Mouse (Mus musculus) hindbrain, postnatal 0 days (tissue): ENCODE data around the gene Tmem30b. TPM values are rescaled to one million over a fixed set of nuclear protein-coding genes. Genes with fewer than 3 reads are reported as not detected.
A peak's percentile ranks its signal among the peaks of the same experiment; 100 is the strongest.

Experiments
- ATAC-seq: fragments of 200-750 bp; cut with Nextera tagmentation; 2 replicates; pipeline ENCODE4 v1.8.0; 2017; ENCODE audit warnings: mild to moderate bottlenecking, moderate TSS enrichment, moderate library complexity
- DNase-seq: peaks from one replicate; pipeline ENCODE4 v3.0.0-alpha.2; 2015; ENCODE audit warnings: low spot score
- H3K27ac ChIP-seq: fragments of 300-500 bp; sonication (generic); 2 replicates; pipeline ENCODE4 v1.5.1; 2014; ENCODE audit warnings: mild to moderate bottlenecking
- H3K27me3 ChIP-seq: fragments of 300-500 bp; sonication (generic); 2 replicates; pipeline ENCODE4 v1.6.1; 2014; ENCODE audit warnings: low read length, mixed read lengths; ENCODE audit not compliant: insufficient read depth
- H3K36me3 ChIP-seq: fragments of 300-500 bp; sonication (generic); 2 replicates; pipeline ENCODE4 v1.6.1; 2014; ENCODE audit warnings: low read length, mixed read lengths; ENCODE audit not compliant: insufficient read depth
- H3K4me1 ChIP-seq: fragments of 300-500 bp; sonication (generic); 2 replicates; pipeline ENCODE4 v1.6.1; 2014; ENCODE audit warnings: antibody characterized with exemption, low read length, mixed read lengths; ENCODE audit not compliant: insufficient read depth
- H3K4me2 ChIP-seq: fragments of 300-500 bp; sonication (generic); 2 replicates; pipeline ENCODE4 v1.6.1; 2014; ENCODE audit warnings: low read depth, mild to moderate bottlenecking, low read length, moderate library complexity, mixed read lengths
- H3K4me3 ChIP-seq: fragments of 300-500 bp; sonication (generic); 2 replicates; pipeline ENCODE4 v1.5.1; 2014; ENCODE audit warnings: low read length
- H3K9ac ChIP-seq: fragments of 300-500 bp; sonication (generic); replicated peaks from 2 replicates; pipeline ENCODE4 v1.6.1; 2014; ENCODE audit warnings: mild to moderate bottlenecking, low read length, moderate library complexity, mixed read lengths
- H3K9me3 ChIP-seq: fragments of 300-500 bp; sonication (generic); 2 replicates; pipeline ENCODE4 v1.6.1; 2016; ENCODE audit warnings: low read length, mixed read lengths
- CTCF ChIP-seq: IDR thresholded peaks from 2 replicates; pipeline ENCODE4 v1.5.1; 2016; ENCODE audit warnings: antibody characterized with exemption, control low read depth, low read depth
- WGBS: fragments of 180-500 bp; shearing (Covaris S2); extraction: QIAGEN DNeasy Blood & Tissue Kit; methylation state at CpG from one replicate; pipeline ENCODE4 v1.1.7; 2014; 5-methylcytosine and 5-hydroxymethylcytosine counted together
- polyA plus RNA-seq: library from polyadenylated mRNA; unstranded; fragments of >200 nt; fragmentation: Nextera tagmentation; extraction: Ambion mirVana; gene quantifications from 2 replicates; pipeline ENCODE4 v1.2.1, GENCODE M21; 2015
- total RNA-seq: library from RNA; depleted of rRNA; stranded (reverse); fragments of >200 nt; gene quantifications from 2 replicates; pipeline ENCODE4 v1.2.3, GENCODE M21; 2014

Gene Tmem30b
- total and polyA plus RNA-seq, 2 experiments from 2014 or later: 0.33 to 0.42 TPM

GRCm38 (mm10) chr12:73587262-73587661 is 41.1 kb upstream of the Tmem30b start:
- H3K27me3 ChIP-seq: peaks cover 11% of the 10 kb centered on the region; the same call in 1 of the 2 replicates
- WGBS: 66% methylated on average over 3 of the region's 3 CpGs
- H3K4me1 ChIP-seq: 0 out of 2 replicates have a peak, but pooled peaks cover 5% of the 10 kb centered on the region
- no peak overlapping the region for H3K4me3 ChIP-seq
- H3K27ac ChIP-seq: no peak overlapping the region
- H3K9me3 ChIP-seq: no peaks in the 10 kb centered on the region
- TF ChIP-seq CTCF: no peak
- H3K9ac ChIP-seq: no peak overlapping the region
- H3K4me2 ChIP-seq: no peak overlapping the region
- no peak for ATAC-seq
- DNase-seq: no peak
- H3K36me3 ChIP-seq: no peaks in the 10 kb centered on the region

- Histone ChIP-seq H3K9ac (no peak overlapping the region), H3K4me3 (peak overlapping the region; percentile 74), H3K27me3 (peaks cover 11% of the 10 kb centered on the region; the same call in 1 of the 2 replicates), H3K36me3 (no peaks in the 10 kb centered on the region), H3K27ac (no peak overlapping the region), H3K9me3 (no peaks in the 10 kb centered on the region), H3K4me2 (peak overlapping the region; percentile 95), H3K4me1 (0 out of 2 replicates have a peak, but pooled peaks cover 5% of the 10 kb centered on the region)
- TF ChIP-seq CTCF: no peak
- DNase-seq (no peak), ATAC-seq (no peak)
- 4% methylated on average over 7 of the region's 7 CpGs for WGBS
These were observed 39.7 kb upstream of the Tmem30b start for GRCm38 (mm10) chr12:73585850-73586249.

GRCm38 (mm10) chr12:73585241-73585801 is 39.1 kb upstream of the Tmem30b start:
- peaks cover 11% of the 10 kb centered on the region; the same call in 1 of the 2 replicates for H3K27me3 ChIP-seq
- peak overlapping the region; percentile 66 for H3K9ac ChIP-seq
- H3K4me3 ChIP-seq: peak overlapping the region; percentile 74
- TF ChIP-seq CTCF: no peak
- H3K36me3 ChIP-seq: no peaks in the 10 kb centered on the region
- H3K27ac ChIP-seq: peak overlapping the region; percentile 64; the same call in 1 of the 2 replicates
- 2% methylated on average over 33 of the region's 33 CpGs for WGBS
- peak overlapping the region; percentile 95 for H3K4me2 ChIP-seq
- peak; percentile 18 for ATAC-seq
- DNase-seq: no peak
- no peaks in the 10 kb centered on the region for H3K9me3 ChIP-seq
- 0 out of 2 replicates have a peak, but pooled peaks cover 5% of the 10 kb centered on the region for H3K4me1 ChIP-seq

GRCm38 (mm10) chr12:73584610-73585240 is 38.5 kb upstream of the Tmem30b start, which contains the start of gene Prkch:
Prkch (plus strand) TSS chr12:73584796.
- peak; percentile 88 for ATAC-seq
- Histone ChIP-seq H3K4me3 (peak within 1 kb of the TSS; percentile 74), H3K27me3 (peaks cover 11% of the 10 kb centered on the region; the same call in 1 of the 2 replicates), H3K27ac (peak within 1 kb of the TSS; percentile 64; the same call in 1 of the 2 replicates), H3K4me1 (0 out of 2 replicates have a peak, but pooled peaks cover 5% of the 10 kb centered on the region), H3K9ac (peak within 1 kb of the TSS; percentile 66), H3K36me3 (no peaks in the 10 kb centered on the region), H3K9me3 (no peaks in the 10 kb centered on the region), H3K4me2 (peak within 1 kb of the TSS; percentile 95)
- under 1% methylated on average over 55 of the region's 61 CpGs for WGBS
- DNase-seq: peak; percentile 85
- TF ChIP-seq CTCF: peak; percentile 58

- Histone ChIP-seq H3K9ac (peak overlapping the region; percentile 66), H3K27ac (peak overlapping the region; percentile 64; the same call in 1 of the 2 replicates), H3K4me3 (peak overlapping the region; percentile 74), H3K4me1 (0 out of 2 replicates have a peak, but pooled peaks cover 5% of the 10 kb centered on the region), H3K9me3 (no peaks in the 10 kb centered on the region), H3K27me3 (peaks cover 11% of the 10 kb centered on the region; the same call in 1 of the 2 replicates), H3K36me3 (no peaks in the 10 kb centered on the region), H3K4me2 (peak overlapping the region; percentile 95)
- TF ChIP-seq CTCF: peak; percentile 65
- WGBS: 6% methylated on average over 33 of the region's 33 CpGs
- ATAC-seq (peak; percentile 69), DNase-seq (peak; percentile 66)
These were observed 37.8 kb upstream of the Tmem30b start for GRCm38 (mm10) chr12:73583813-73584609.

GRCm38 (mm10) chr12:73583318-73583717 is 37.1 kb upstream of the Tmem30b start:
- 77% methylated on average over 9 of the region's 9 CpGs for WGBS
- H3K4me1 ChIP-seq: 0 out of 2 replicates have a peak, but pooled peaks cover 5% of the 10 kb centered on the region
- H3K4me3 ChIP-seq: no peak overlapping the region
- H3K9me3 ChIP-seq: no peaks in the 10 kb centered on the region
- TF ChIP-seq CTCF: no peak
- H3K36me3 ChIP-seq: no peaks in the 10 kb centered on the region
- DNase-seq (no peak), ATAC-seq (no peak)
- H3K27me3 ChIP-seq: peaks cover 11% of the 10 kb centered on the region; the same call in 1 of the 2 replicates
- no peak overlapping the region for H3K9ac ChIP-seq
- no peak overlapping the region for H3K27ac ChIP-seq
- H3K4me2 ChIP-seq: no peak overlapping the region
